Mouse (Mus musculus) liver, embryonic 15.5 days (tissue): ENCODE data around the gene Gskip. TPM values are rescaled to one million over a fixed set of nuclear protein-coding genes. Genes with fewer than 3 reads are reported as not detected.

Experiments used
- ATAC-seq: fragments of 200-750 bp; cut with Nextera tagmentation; 2 replicates; pipeline ENCODE4 v1.8.0; 2017; ENCODE audit warnings: moderate number of reproducible peaks, mild to moderate bottlenecking, moderate library complexity; ENCODE audit not compliant: insufficient read depth
- H3K27ac ChIP-seq: fragments of 300-500 bp; sonication (generic); replicated peaks from 2 replicates; pipeline ENCODE4 v1.5.1; 2015; ENCODE audit warnings: mild to moderate bottlenecking, inconsistent platforms
- H3K27me3 ChIP-seq: fragments of 300-500 bp; sonication (generic); 2 replicates; pipeline ENCODE4 v1.6.1; 2015; ENCODE audit warnings: mild to moderate bottlenecking, inconsistent platforms
- H3K36me3 ChIP-seq: fragments of 300-500 bp; sonication (generic); replicated peaks from 2 replicates; pipeline ENCODE4 v1.6.1; 2015; ENCODE audit warnings: moderate library complexity, mild to moderate bottlenecking, inconsistent platforms
- H3K4me1 ChIP-seq: fragments of 300-500 bp; sonication (generic); replicated peaks from 2 replicates; pipeline ENCODE4 v1.6.1; 2015; ENCODE audit warnings: inconsistent platforms
- H3K4me2 ChIP-seq: fragments of 300-500 bp; sonication (generic); 2 replicates; pipeline ENCODE4 v1.6.1; 2015; ENCODE audit warnings: moderate library complexity, mild to moderate bottlenecking, inconsistent platforms
- H3K4me3 ChIP-seq: fragments of 300-500 bp; sonication (generic); replicated peaks from 2 replicates; pipeline ENCODE4 v1.5.1; 2015; ENCODE audit warnings: mild to moderate bottlenecking, inconsistent platforms
- H3K9ac ChIP-seq: fragments of 300-500 bp; sonication (generic); 2 replicates; pipeline ENCODE4 v1.6.1; 2015; ENCODE audit warnings: moderate library complexity, mild to moderate bottlenecking, inconsistent platforms
- H3K9me3 ChIP-seq: fragments of 300-500 bp; sonication (generic); replicated peaks from 2 replicates; pipeline ENCODE4 v1.6.1; 2016; ENCODE audit warnings: inconsistent platforms
- WGBS: fragments of 180-500 bp; shearing (Covaris S2); methylation state at CpG from one replicate; pipeline ENCODE4 v1.1.7; 2015; ENCODE audit warnings: mixed read lengths; ENCODE audit not compliant: insufficient replicate concordance; 5-methylcytosine and 5-hydroxymethylcytosine counted together
- polyA plus RNA-seq: library from polyadenylated mRNA; unstranded; fragments of >200 nt; fragmentation: Nextera tagmentation; extraction: Ambion mirVana; gene quantifications from 2 replicates; pipeline ENCODE4 v1.2.1, GENCODE M21; 2015

The Gskip gene
- polyA plus RNA-seq, 1 experiment from 2014 or later = 11.5 TPM

GRCm38 (mm10) chr12:105724616-105725015 is 40.0 kb downstream of the Gskip start:
- H3K4me2 ChIP-seq = peak overlapping the region; percentile 8; the same call in 1 of the 2 replicates
- H3K9me3 ChIP-seq = no peaks in the 10 kb centered on the region
- peaks cover 49% of the 10 kb centered on the region for H3K4me1 ChIP-seq
- no peaks in the 10 kb centered on the region for H3K36me3 ChIP-seq
- peak; percentile 70 for ATAC-seq
- H3K4me3 ChIP-seq = no peak overlapping the region
- no peak overlapping the region for H3K9ac ChIP-seq
- H3K27ac ChIP-seq = peak overlapping the region; percentile 64
- WGBS = 9% methylated on average over 1 of the region's 1 CpGs
- no peaks in the 10 kb centered on the region for H3K27me3 ChIP-seq

- no peak for ATAC-seq
- 68% methylated on average over 13 of the region's 13 CpGs for WGBS
- Histone ChIP-seq H3K4me1 (peaks cover 50% of the 10 kb centered on the region), H3K4me3 (no peak overlapping the region), H3K27me3 (no peaks in the 10 kb centered on the region), H3K9ac (no peak overlapping the region), H3K36me3 (no peaks in the 10 kb centered on the region), H3K4me2 (no peak overlapping the region), H3K27ac (0 out of 2 replicates have a peak overlapping the region, but pooled peaks have one; percentile 19), H3K9me3 (no peaks in the 10 kb centered on the region)
Observed at GRCm38 (mm10) chr12:105725736-105726135, 41.1 kb downstream of the Gskip start.

- no peak overlapping the region for H3K4me3 ChIP-seq
- H3K9me3 ChIP-seq = no peaks in the 10 kb centered on the region
- ATAC-seq = peak; percentile 78
- WGBS = 24% methylated on average over 3 of the region's 3 CpGs
- H3K36me3 ChIP-seq = no peaks in the 10 kb centered on the region
- peak overlapping the region; percentile 31 for H3K4me2 ChIP-seq
- H3K9ac ChIP-seq = no peak overlapping the region
- peaks cover 57% of the 10 kb centered on the region for H3K4me1 ChIP-seq
- H3K27ac ChIP-seq = peak overlapping the region; percentile 68
- H3K27me3 ChIP-seq = no peaks in the 10 kb centered on the region
Observed at GRCm38 (mm10) chr12:105727268-105727667, 42.6 kb downstream of the Gskip start.

- H3K27me3 ChIP-seq = no peaks in the 10 kb centered on the region
- H3K4me2 ChIP-seq = no peak overlapping the region
- H3K9me3 ChIP-seq = no peaks in the 10 kb centered on the region
- no peak overlapping the region for H3K27ac ChIP-seq
- no peaks in the 10 kb centered on the region for H3K36me3 ChIP-seq
- 17% methylated on average over 8 of the region's 8 CpGs for WGBS
- H3K4me1 ChIP-seq = peaks cover 54% of the 10 kb centered on the region
- H3K9ac ChIP-seq = no peak overlapping the region
- ATAC-seq = no peak
- H3K4me3 ChIP-seq = no peak overlapping the region
Observed at GRCm38 (mm10) chr12:105727964-105728363, 43.3 kb downstream of the Gskip start.

GRCm38 (mm10) chr12:105730851-105731460 is 46.3 kb downstream of the Gskip start:
- no peaks in the 10 kb centered on the region for H3K36me3 ChIP-seq
- 55% methylated on average over 6 of the region's 6 CpGs for WGBS
- ATAC-seq = no peak
- no peak overlapping the region for H3K9ac ChIP-seq
- H3K27ac ChIP-seq = no peak overlapping the region
- no peak overlapping the region for H3K4me3 ChIP-seq
- no peaks in the 10 kb centered on the region for H3K9me3 ChIP-seq
- H3K4me2 ChIP-seq = no peak overlapping the region
- H3K27me3 ChIP-seq = no peaks in the 10 kb centered on the region
- H3K4me1 ChIP-seq = peaks cover 32% of the 10 kb centered on the region

- ATAC-seq = no peak
- Histone ChIP-seq H3K4me2 (no peak overlapping the region), H3K27ac (no peak overlapping the region), H3K9me3 (no peaks in the 10 kb centered on the region), H3K9ac (no peak overlapping the region), H3K36me3 (no peaks in the 10 kb centered on the region), H3K27me3 (no peaks in the 10 kb centered on the region), H3K4me1 (peaks cover 12% of the 10 kb centered on the region), H3K4me3 (no peak overlapping the region)
- 70% methylated on average over 9 of the region's 9 CpGs for WGBS
Observed at GRCm38 (mm10) chr12:105733370-105734159, 48.9 kb downstream of the Gskip start.

- Histone ChIP-seq H3K9ac (no peak overlapping the region), H3K27ac (no peak overlapping the region), H3K27me3 (no peaks in the 10 kb centered on the region), H3K9me3 (no peaks in the 10 kb centered on the region), H3K36me3 (no peaks in the 10 kb centered on the region), H3K4me3 (no peak overlapping the region), H3K4me1 (peaks cover 15% of the 10 kb centered on the region), H3K4me2 (no peak overlapping the region)
- 63% methylated on average over 7 of the region's 7 CpGs for WGBS
- no peak for ATAC-seq
Observed at GRCm38 (mm10) chr12:105735226-105735888, 50.7 kb downstream of the Gskip start.

GRCm38 (mm10) chr12:105735889-105736251 is 51.2 kb downstream of the Gskip start:
- WGBS = 79% methylated on average over 6 of the region's 6 CpGs
- no peak for ATAC-seq
- no peak overlapping the region for H3K9ac ChIP-seq

GRCm38 (mm10) chr12:105738316-105739096 is 53.9 kb downstream of the Gskip start:
- Histone ChIP-seq H3K4me1 (peaks cover 7% of the 10 kb centered on the region), H3K27me3 (no peaks in the 10 kb centered on the region), H3K4me3 (no peak overlapping the region), H3K27ac (no peak overlapping the region), H3K9ac (no peak overlapping the region), H3K36me3 (no peaks in the 10 kb centered on the region), H3K9me3 (no peaks in the 10 kb centered on the region), H3K4me2 (no peak overlapping the region)
- WGBS = 65% methylated on average over 15 of the region's 15 CpGs
- peak; percentile 64; the same call in 1 of the 2 replicates for ATAC-seq

More at GRCm38 (mm10) chr12:105735889-105736251, 51.2 kb downstream of the Gskip start:
- H3K9me3 ChIP-seq = no peaks in the 10 kb centered on the region
- no peak overlapping the region for H3K4me2 ChIP-seq
- no peak overlapping the region for H3K4me3 ChIP-seq
- H3K4me1 ChIP-seq = peaks cover 13% of the 10 kb centered on the region
- no peaks in the 10 kb centered on the region for H3K36me3 ChIP-seq
- no peak overlapping the region for H3K27ac ChIP-seq
- no peaks in the 10 kb centered on the region for H3K27me3 ChIP-seq

GRCm38 (mm10) chr12:105739656-105740055 is 55.0 kb downstream of the Gskip start:
- no peaks in the 10 kb centered on the region for H3K27me3 ChIP-seq
- H3K9me3 ChIP-seq = 0 out of 2 replicates have a peak, but pooled peaks cover 6% of the 10 kb centered on the region
- no peak overlapping the region for H3K4me2 ChIP-seq
- H3K27ac ChIP-seq = no peak overlapping the region
- no peak for ATAC-seq
- H3K4me1 ChIP-seq = peaks cover 7% of the 10 kb centered on the region
- no peak overlapping the region for H3K4me3 ChIP-seq
- no peak overlapping the region for H3K9ac ChIP-seq
- H3K36me3 ChIP-seq = no peaks in the 10 kb centered on the region
- 81% methylated on average over 8 of the region's 8 CpGs for WGBS
